Mouse (Mus musculus): ENCODE measurements at regions not wholly inside any gene's neighbourhood (a gene's known extent, or its start where the extent isn't known, plus 50 kb on each side); places are given as distances from the start of the nearest gene placed in this dataset.

- TF ChIP-seq CTCF (IDR thresholded peaks at IDR 0.05; ENCODE audit: low read depth, low read length) (no peak), GATA1 (IDR thresholded peaks at IDR 0.05; ENCODE audit: borderline replicate concordance, low read length) (no peak), POLR2AphosphoS5 (IDR thresholded peaks at IDR 0.05; ENCODE audit: insufficient replicate concordance, low read depth, low read length) (no peak), GATA2 (IDR thresholded peaks at IDR 0.05; ENCODE audit: borderline replicate concordance, low read depth, low read length) (no peak)
These were observed 254.2 kb downstream of the Usp25 start for GRCm38 (mm10) chr16:77267679-77268078.

All from G1E (cell line).